Mouse (Mus musculus): ENCODE measurements around the gene Zfp143. TPM values are rescaled to one million over a fixed set of nuclear protein-coding genes. Genes with fewer than 3 reads are reported as not detected.

The Zfp143 gene
- polyA plus RNA-seq (2017; shearing (Covaris generic)), result 42.8 TPM

GRCm38 (mm10) chr7:110061199-110061751 is at the start of gene Zfp143:
Gene Zfp143 (plus strand): TSS chr7:110061217.

GRCm38 (mm10) chr7:110018117-110018630 is 42.8 kb upstream of the Zfp143 start, which contains the start of gene Ipo7:
Gene Ipo7 (plus strand): TSS chr7:110018274.

DNA sequence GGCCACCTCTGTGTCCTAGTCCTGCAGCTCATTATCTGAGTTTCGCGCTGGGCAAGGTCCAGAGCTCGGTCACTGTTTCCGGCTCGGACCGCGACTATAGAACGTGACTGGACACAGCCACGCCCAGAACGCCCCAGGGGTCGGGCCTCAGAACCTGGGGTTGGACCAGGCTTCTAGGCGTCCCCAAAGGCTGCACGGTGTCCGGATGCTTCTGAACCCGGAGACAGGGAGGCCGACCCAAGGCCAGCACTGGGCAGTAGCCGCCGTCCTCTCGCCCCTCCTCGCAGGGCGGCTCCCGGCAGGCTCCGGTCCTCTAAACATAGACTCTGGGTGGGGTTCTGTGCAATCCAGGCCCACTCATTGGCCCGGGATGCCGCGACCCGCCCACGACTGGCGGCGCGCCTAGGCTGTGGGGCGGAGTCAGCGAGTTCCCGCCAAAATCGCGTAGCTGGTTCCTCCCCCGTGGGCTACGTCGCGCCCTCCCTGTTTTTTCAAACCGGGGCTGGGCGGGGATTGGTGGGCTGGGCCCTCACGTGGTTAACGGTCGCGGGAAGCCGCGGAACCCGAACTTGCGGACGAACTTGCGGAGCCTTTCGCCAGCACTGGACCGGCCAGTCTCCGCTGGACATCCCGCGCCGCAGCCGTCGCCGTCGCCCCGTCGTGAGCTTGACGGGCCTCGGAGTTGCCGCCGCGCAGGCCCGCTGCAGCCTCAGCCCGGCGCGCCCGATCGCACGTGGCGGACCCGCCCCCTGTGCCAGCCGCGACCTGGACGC is 60.7 kb downstream of the Zfp143 start, which contains the start of gene Wee1:
Gene Wee1, plus strand, starts transcription at position 531 of the 773 bp plus-strand sequence.

Other genes with a start within 250 kb of the Zfp143 start
- not detected for gene Scube2, start 195.5 kb upstream of the Zfp143 start, polyA plus RNA-seq (2017; shearing (Covaris generic))
- gene Dennd5a, start 100.7 kb upstream of the Zfp143 start, polyA plus RNA-seq (2017; shearing (Covaris generic)), result 36.0 TPM
- 51.6 TPM for gene Tmem41b, start 74.3 kb upstream of the Zfp143 start, polyA plus RNA-seq (2017; shearing (Covaris generic))
- 24.8 TPM for gene Ipo7, start 42.9 kb upstream of the Zfp143 start, polyA plus RNA-seq (2017; shearing (Covaris generic))
- gene Wee1, start 60.8 kb downstream of the Zfp143 start, polyA plus RNA-seq (2017; shearing (Covaris generic)), result 6.3 TPM
- 76.4 TPM for gene Swap70, start 160.5 kb downstream of the Zfp143 start, polyA plus RNA-seq (2017; shearing (Covaris generic))